Mouse (Mus musculus): ENCODE results near the gene Tbx10. TPM values are rescaled to one million over a fixed set of nuclear protein-coding genes. Genes with fewer than 3 reads are reported as not detected.

Tbx10 gene
- total and polyA plus RNA-seq, 3 experiments: not detected

GRCm38 (mm10) chr19:4012432-4013022, 20.0 kb downstream of the Tbx10 start, which contains the start of gene Ndufv1 (continued):
- no peak for TF ChIP-seq USF2 (IDR thresholded peaks at IDR 0.05; ENCODE audit: borderline replicate concordance in 1 of 2, insufficient read depth in 1 of 2, low read depth in 1 of 2, low read length in 2 of 2)
- TF ChIP-seq SMC3 (IDR thresholded peaks at IDR 0.05; ENCODE audit: low read depth, low read length): peak; percentile 63
- TF ChIP-seq NELFE (IDR thresholded peaks at IDR 0.05; ENCODE audit: low read depth, low read length): peak; percentile 84
- peak; percentile 74 to 92 for TF ChIP-seq POLR2A (IDR thresholded peaks at IDR 0.05; ENCODE audit: control insufficient read depth in 1 of 2, insufficient read depth in 1 of 2, low read depth in 1 of 2, low read length in 2 of 2, poor library complexity in 1 of 2)

- Histone ChIP-seq H3K4me1 (ENCODE audit: control insufficient read depth in 1 of 2, insufficient read depth in 2 of 2, low read length in 2 of 2) (peaks cover 0 to 7% of the 10 kb centered on the region in 2 experiments; a peak in 2 of 4 replicates), H3K36me3 (ENCODE audit: control insufficient read depth in 1 of 2, insufficient read depth in 2 of 2, low read length in 2 of 2) (peaks cover 0 to 8% of the 10 kb centered on the region in 2 experiments; a peak in 2 of 4 replicates), H3K27ac (ENCODE audit: control insufficient read depth, low read depth, low read length) (peak overlapping the region; percentile 26; the same call in 1 of the 2 replicates), H3K9ac (ENCODE audit: control insufficient read depth, low read depth, low read length, poor library complexity, severe bottlenecking) (peak overlapping the region; percentile 70), H3K27me3 (ENCODE audit: control insufficient read depth in 1 of 2, insufficient read depth in 2 of 2, low read length in 2 of 2) (no peaks in the 10 kb centered on the region), H3K4me3 (ENCODE audit: control insufficient read depth in 1 of 2, insufficient read depth in 1 of 2, low read depth in 2 of 2, low read length in 2 of 2) (peak overlapping the region; percentile 42 to 88), H3K9me3 (replicated peaks; ENCODE audit: insufficient read depth, low read length) (no peaks in the 10 kb centered on the region), H3K79me2 (ENCODE audit: control insufficient read depth, insufficient read depth, low read length, poor library complexity) (peaks cover 10% of the 10 kb centered on the region)
- no peak for DNase-seq (ENCODE audit: low read depth, low spot score)
- TF ChIP-seq JUND (IDR thresholded peaks at IDR 0.05; ENCODE audit: low read depth, low read length) (no peak), ETS1 (IDR thresholded peaks at IDR 0.05; ENCODE audit: low read depth, low read length) (0 out of 2 replicates have a peak, but pooled peaks have one; percentile 6), BHLHE40 (IDR thresholded peaks at IDR 0.05; ENCODE audit: borderline replicate concordance, low read depth, low read length) (0 out of 2 replicates have a peak, but pooled peaks have one; percentile 1)
Measured at GRCm38 (mm10) chr19:4013066-4013465, 20.5 kb downstream of the Tbx10 start.

GRCm38 (mm10) chr19:4014802-4015201, 22.2 kb downstream of the Tbx10 start:
- Histone ChIP-seq H3K27me3 (ENCODE audit: control insufficient read depth in 1 of 2, insufficient read depth in 2 of 2, low read length in 2 of 2) (no peaks in the 10 kb centered on the region), H3K4me1 (ENCODE audit: control insufficient read depth in 1 of 2, insufficient read depth in 2 of 2, low read length in 2 of 2) (peaks cover 0 to 10% of the 10 kb centered on the region in 2 experiments; a peak in 2 of 4 replicates), H3K27ac (ENCODE audit: control insufficient read depth, low read depth, low read length) (no peak overlapping the region), H3K79me2 (ENCODE audit: control insufficient read depth, insufficient read depth, low read length, poor library complexity) (peaks cover 10% of the 10 kb centered on the region), H3K36me3 (ENCODE audit: control insufficient read depth in 1 of 2, insufficient read depth in 2 of 2, low read length in 2 of 2) (peaks cover 0 to 8% of the 10 kb centered on the region in 2 experiments; a peak in 2 of 4 replicates), H3K9me3 (replicated peaks; ENCODE audit: insufficient read depth, low read length) (no peaks in the 10 kb centered on the region), H3K4me3 (ENCODE audit: control insufficient read depth in 1 of 2, insufficient read depth in 1 of 2, low read depth in 2 of 2, low read length in 2 of 2) (no peak overlapping the region), H3K9ac (ENCODE audit: control insufficient read depth, low read depth, low read length, poor library complexity, severe bottlenecking) (no peak overlapping the region)
- DNase-seq (ENCODE audit: low read depth, low spot score): no peak
- no peak for TF ChIP-seq RCOR1 (IDR thresholded peaks at IDR 0.05; ENCODE audit: low read depth, low read length)
- TF ChIP-seq HCFC1 (IDR thresholded peaks at IDR 0.05; ENCODE audit: low read depth, low read length): no peak
- no peak for TF ChIP-seq POLR2AphosphoS5 (IDR thresholded peaks at IDR 0.05; ENCODE audit: borderline replicate concordance, low read depth, low read length)
- TF ChIP-seq JUND (IDR thresholded peaks at IDR 0.05; ENCODE audit: low read depth, low read length): no peak
- TF ChIP-seq MYB (IDR thresholded peaks at IDR 0.05; ENCODE audit: low read depth, low read length): no peak
- TF ChIP-seq CHD1 (IDR thresholded peaks at IDR 0.05; ENCODE audit: low read depth, low read length): no peak
- no peak for TF ChIP-seq ZC3H11A (IDR thresholded peaks at IDR 0.05; ENCODE audit: low read depth, low read length)
- TF ChIP-seq TAL1 (IDR thresholded peaks at IDR 0.05; ENCODE audit: low read length): no peak
- TF ChIP-seq KAT2A (conservative IDR thresholded peaks at IDR 0.05; ENCODE audit: low read depth, low read length): no peak
- no peak for TF ChIP-seq GABPA (IDR thresholded peaks at IDR 0.05; ENCODE audit: low read depth, low read length)
- TF ChIP-seq NRF1 (IDR thresholded peaks at IDR 0.05; ENCODE audit: insufficient read depth, low read depth, low read length, poor library complexity, severe bottlenecking): no peak
- TF ChIP-seq POLR2AphosphoS2 (IDR thresholded peaks at IDR 0.05; ENCODE audit: low read length): no peak
- no peak for TF ChIP-seq ETS1 (IDR thresholded peaks at IDR 0.05; ENCODE audit: low read depth, low read length)
- TF ChIP-seq GATA1 (IDR thresholded peaks at IDR 0.05; ENCODE audit: low read depth, low read length): no peak
- TF ChIP-seq MYC (IDR thresholded peaks at IDR 0.05; ENCODE audit: low read depth, low read length): no peak
- TF ChIP-seq USF1 (IDR thresholded peaks at IDR 0.05; ENCODE audit: low read depth, low read length): no peak
- no peak for TF ChIP-seq TCF12 (IDR thresholded peaks at IDR 0.05; ENCODE audit: low read depth, low read length)
- no peak for TF ChIP-seq MAFK (IDR thresholded peaks at IDR 0.05; ENCODE audit: borderline replicate concordance, low read depth, low read length)

Data from MEL (cell line).